Mouse (Mus musculus) neural tube, embryonic 14.5 days (tissue): ENCODE results near the gene Ccdc141. TPM values are rescaled to one million over a fixed set of nuclear protein-coding genes. Genes with fewer than 3 reads are reported as not detected.
"Not testable (repeated sequence)": the region's sequence is repeated elsewhere in the genome, so short reads cannot be mapped to it uniquely, and the experiment has no call there.

Experiments used
- ATAC-seq: fragments of 200-750 bp; cut with Nextera tagmentation; 2 replicates; pipeline ENCODE4 v1.8.0; 2017; ENCODE audit warnings: low read depth, mild to moderate bottlenecking, moderate TSS enrichment, moderate library complexity
- H3K27ac ChIP-seq: fragments of 300-500 bp; sonication (generic); 2 replicates; pipeline ENCODE4 v1.5.1; 2014; ENCODE audit warnings: low read depth, mild to moderate bottlenecking, control low read depth, low read length, moderate library complexity, mixed read lengths
- H3K27me3 ChIP-seq: fragments of 300-500 bp; sonication (generic); 2 replicates; pipeline ENCODE4 v1.6.1; 2014; ENCODE audit warnings: low read length; ENCODE audit not compliant: control insufficient read depth, insufficient read depth
- H3K36me3 ChIP-seq: fragments of 300-500 bp; sonication (generic); 2 replicates; pipeline ENCODE4 v1.6.1; 2014; ENCODE audit warnings: low read length, mixed read lengths; ENCODE audit not compliant: control insufficient read depth, insufficient read depth
- H3K4me1 ChIP-seq: fragments of 300-500 bp; sonication (generic); 2 replicates; pipeline ENCODE4 v1.6.1; 2014; ENCODE audit warnings: low read length; ENCODE audit not compliant: control insufficient read depth, insufficient read depth
- H3K4me2 ChIP-seq: fragments of 300-500 bp; sonication (generic); 2 replicates; pipeline ENCODE4 v1.6.1; 2014; ENCODE audit warnings: mild to moderate bottlenecking, low read depth, low read length, control low read depth
- H3K4me3 ChIP-seq: fragments of 300-500 bp; sonication (generic); 2 replicates; pipeline ENCODE4 v1.5.1; 2014; ENCODE audit warnings: low read depth, low read length, control low read depth, mixed read lengths
- H3K9ac ChIP-seq: fragments of 300-500 bp; sonication (generic); replicated peaks from 2 replicates; pipeline ENCODE4 v1.6.1; 2014; ENCODE audit warnings: low read depth, mild to moderate bottlenecking, control low read depth, low read length, mixed read lengths
- H3K9me3 ChIP-seq: fragments of 300-500 bp; sonication (generic); 2 replicates; pipeline ENCODE4 v1.6.1; 2016; ENCODE audit warnings: low read length; ENCODE audit not compliant: control insufficient read depth
- WGBS: fragments of 180-500 bp; shearing (Covaris S2); extraction: QIAGEN DNeasy Blood & Tissue Kit; methylation state at CpG from one replicate; pipeline ENCODE4 v1.1.7; 2014; 5-methylcytosine and 5-hydroxymethylcytosine counted together
- polyA plus RNA-seq: library from polyadenylated mRNA; unstranded; fragments of >200 nt; fragmentation: Nextera tagmentation; extraction: Ambion mirVana; gene quantifications from 2 replicates; pipeline ENCODE4 v1.2.1, GENCODE M21; 2014

Gene Ccdc141
- polyA plus RNA-seq, 1 experiment from 2014 or later: 5.7 TPM

GRCm38 (mm10) chr2:77042912-77043311 lies 127.5 kb downstream of the Ccdc141 start:
- Histone ChIP-seq H3K4me3 (no peak overlapping the region), H3K9ac (no peak overlapping the region)
- 79% methylated on average over 3 of the region's 3 CpGs for WGBS

GRCm38 (mm10) chr2:77039683-77040082 lies 130.8 kb downstream of the Ccdc141 start:
- Histone ChIP-seq H3K9me3 (no peaks in the 10 kb centered on the region), H3K27ac (no peak overlapping the region), H3K36me3 (no peaks in the 10 kb centered on the region), H3K4me2 (no peak overlapping the region), H3K27me3 (no peaks in the 10 kb centered on the region), H3K4me3 (no peak overlapping the region), H3K4me1 (no peaks in the 10 kb centered on the region), H3K9ac (no peak overlapping the region)
- 88% methylated on average over 3 of the region's 3 CpGs for WGBS
- ATAC-seq: no peak

More at GRCm38 (mm10) chr2:77042912-77043311, 127.5 kb downstream of the Ccdc141 start:
- no peak overlapping the region for H3K4me2 ChIP-seq
- H3K4me1 ChIP-seq: no peaks in the 10 kb centered on the region
- no peaks in the 10 kb centered on the region for H3K27me3 ChIP-seq
- H3K27ac ChIP-seq: no peak overlapping the region
- H3K36me3 ChIP-seq: no peaks in the 10 kb centered on the region
- no peaks in the 10 kb centered on the region for H3K9me3 ChIP-seq
- no peak for ATAC-seq

GRCm38 (mm10) chr2:77039281-77039680 lies 131.2 kb downstream of the Ccdc141 start:
- WGBS: 92% methylated on average over 4 of the region's 4 CpGs
- no peaks in the 10 kb centered on the region for H3K9me3 ChIP-seq

GRCm38 (mm10) chr2:77037211-77037610 lies 133.2 kb downstream of the Ccdc141 start:
- WGBS: 92% methylated on average over 10 of the region's 10 CpGs
- Histone ChIP-seq H3K4me3 (no peak overlapping the region), H3K4me1 (no peaks in the 10 kb centered on the region), H3K9me3 (no peaks in the 10 kb centered on the region), H3K27ac (no peak overlapping the region), H3K36me3 (no peaks in the 10 kb centered on the region), H3K9ac (no peak overlapping the region), H3K4me2 (no peak overlapping the region), H3K27me3 (no peaks in the 10 kb centered on the region)
- no peak for ATAC-seq

More at GRCm38 (mm10) chr2:77039281-77039680, 131.2 kb downstream of the Ccdc141 start:
- no peaks in the 10 kb centered on the region for H3K36me3 ChIP-seq
- no peak overlapping the region for H3K27ac ChIP-seq
- H3K4me3 ChIP-seq: no peak overlapping the region
- H3K9ac ChIP-seq: no peak overlapping the region
- H3K4me1 ChIP-seq: no peaks in the 10 kb centered on the region
- no peak overlapping the region for H3K4me2 ChIP-seq
- ATAC-seq: no peak
- no peaks in the 10 kb centered on the region for H3K27me3 ChIP-seq

DNA sequence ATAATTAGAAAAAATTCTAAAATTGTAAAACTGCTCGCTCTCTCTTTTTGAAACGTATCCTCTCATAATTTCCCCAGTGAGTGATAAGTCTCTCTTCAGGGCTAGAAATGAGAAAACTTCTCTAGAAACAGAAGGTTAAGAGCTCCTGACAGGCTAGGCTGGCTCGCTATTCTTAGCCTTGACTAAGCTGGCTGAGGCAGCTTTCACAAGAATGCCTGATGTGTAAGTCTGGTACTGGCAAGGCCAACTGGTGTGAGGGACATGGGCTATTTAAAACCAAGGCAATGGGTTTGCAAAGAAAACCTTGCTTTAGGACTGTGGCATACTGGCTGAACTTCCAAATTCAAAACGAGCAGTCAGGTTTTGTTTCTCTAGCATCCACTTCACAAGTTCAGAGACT lies 136.3 kb downstream of the Ccdc141 start:
- 89% methylated on average over 4 of the region's 4 CpGs for WGBS
- Histone ChIP-seq H3K27me3 (no peaks in the 10 kb centered on the region), H3K27ac (no peak overlapping the region)

GRCm38 (mm10) chr2:77033322-77034060 lies 136.9 kb downstream of the Ccdc141 start:
- no peak overlapping the region for H3K4me2 ChIP-seq
- H3K4me3 ChIP-seq: no peak overlapping the region
- 89% methylated on average over 13 of the region's 13 CpGs for WGBS
- no peaks in the 10 kb centered on the region for H3K9me3 ChIP-seq
- H3K27me3 ChIP-seq: no peaks in the 10 kb centered on the region
- H3K27ac ChIP-seq: no peak overlapping the region
- no peaks in the 10 kb centered on the region for H3K4me1 ChIP-seq
- no peak overlapping the region for H3K9ac ChIP-seq
- H3K36me3 ChIP-seq: no peaks in the 10 kb centered on the region
- no peak for ATAC-seq

More for the DNA sequence above, 136.3 kb downstream of the Ccdc141 start:
- H3K36me3 ChIP-seq: no peaks in the 10 kb centered on the region
- no peak overlapping the region for H3K9ac ChIP-seq
- H3K4me2 ChIP-seq: no peak overlapping the region
- no peaks in the 10 kb centered on the region for H3K9me3 ChIP-seq
- no peak for ATAC-seq
- no peak overlapping the region for H3K4me3 ChIP-seq
- no peaks in the 10 kb centered on the region for H3K4me1 ChIP-seq

DNA sequence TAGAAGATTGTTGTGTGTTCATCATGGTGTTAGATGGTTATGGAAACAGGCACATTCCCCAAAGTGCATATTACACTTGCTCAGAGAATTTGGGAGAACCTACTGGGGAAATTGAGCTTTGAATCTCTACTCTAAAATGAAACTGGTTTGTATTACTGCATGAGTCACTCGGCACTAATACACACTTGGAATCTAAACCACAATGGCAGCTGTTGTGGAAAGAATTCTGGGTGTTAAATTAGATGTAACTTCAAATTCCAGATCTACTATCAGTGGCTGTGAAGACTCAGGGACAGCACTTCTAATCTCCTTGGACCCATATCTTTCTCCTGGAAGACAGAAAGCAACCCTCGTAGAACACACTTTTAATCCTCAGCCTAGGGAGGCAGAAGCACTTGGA lies 149.8 kb downstream of the Ccdc141 start:
- H3K4me3 ChIP-seq: no peak overlapping the region
- ATAC-seq: no peak
- no peaks in the 10 kb centered on the region for H3K9me3 ChIP-seq
- no peak overlapping the region for H3K4me2 ChIP-seq
- H3K9ac ChIP-seq: no peak overlapping the region
- no peaks in the 10 kb centered on the region for H3K27me3 ChIP-seq
- no peaks in the 10 kb centered on the region for H3K4me1 ChIP-seq
- 90% methylated on average over 2 of the region's 2 CpGs for WGBS
- H3K36me3 ChIP-seq: no peaks in the 10 kb centered on the region
- H3K27ac ChIP-seq: no peak overlapping the region

DNA sequence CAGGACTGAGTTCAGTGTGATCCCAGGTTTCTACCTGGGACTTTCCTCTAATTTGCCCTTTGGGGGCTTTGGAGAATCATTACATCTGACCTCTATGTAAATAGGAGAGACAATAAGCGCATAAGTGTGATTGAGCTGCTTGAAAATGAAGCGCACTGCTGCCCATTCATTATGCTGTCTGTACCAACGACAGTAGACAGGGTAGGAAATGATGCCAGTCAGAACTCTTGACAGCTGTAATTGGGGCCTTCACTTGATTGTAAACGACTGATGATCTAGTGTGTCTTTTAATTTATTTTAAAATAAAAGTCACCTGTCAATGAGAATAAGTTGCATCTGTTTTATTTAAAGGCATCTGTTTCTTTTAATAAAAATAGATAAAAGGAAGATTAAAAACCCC lies 152.7 kb downstream of the Ccdc141 start:
- no peak overlapping the region for H3K4me3 ChIP-seq
- no peak for ATAC-seq
- no peak overlapping the region for H3K4me2 ChIP-seq
- WGBS: 64% methylated on average over 4 of the region's 4 CpGs
- no peaks in the 10 kb centered on the region for H3K36me3 ChIP-seq
- no peaks in the 10 kb centered on the region for H3K4me1 ChIP-seq
- no peak overlapping the region for H3K27ac ChIP-seq
- no peak overlapping the region for H3K9ac ChIP-seq
- no peaks in the 10 kb centered on the region for H3K9me3 ChIP-seq
- H3K27me3 ChIP-seq: no peaks in the 10 kb centered on the region

DNA sequence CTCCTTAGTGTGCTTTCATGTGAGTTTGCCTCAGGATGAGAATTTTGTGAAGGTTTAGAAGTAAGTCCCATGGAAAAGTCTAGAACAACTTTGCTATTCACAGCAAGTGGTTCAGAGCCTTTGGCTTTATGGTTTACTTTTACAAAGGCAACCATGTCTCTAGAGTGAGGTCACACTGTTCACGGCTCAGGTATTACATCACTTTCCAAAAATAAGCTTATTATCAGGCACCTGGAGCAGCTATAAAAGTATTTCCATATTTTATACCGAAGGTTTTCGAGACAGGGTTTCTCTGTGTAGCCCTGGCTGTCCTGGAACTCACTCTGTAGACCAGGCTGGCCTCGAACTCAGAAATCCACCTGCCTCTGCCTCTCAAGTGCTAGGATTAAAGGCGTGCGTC lies 157.0 kb downstream of the Ccdc141 start:
- H3K4me3 ChIP-seq, H3K9ac ChIP-seq, H3K9me3 ChIP-seq, H3K4me1 ChIP-seq, H3K4me2 ChIP-seq, H3K36me3 ChIP-seq, ATAC-seq, H3K27me3 ChIP-seq, H3K27ac ChIP-seq: not testable (repeated sequence)
- 96% methylated on average over 6 of the region's 6 CpGs for WGBS
